Mouse (Mus musculus): Measurements from ENCODE around the gene Cxcr1. TPM values are rescaled to one million over a fixed set of nuclear protein-coding genes. Genes with fewer than 3 reads are reported as not detected.

Gene Cxcr1
- not detected for total RNA-seq (2021)
- long read RNA-seq, experiment 1, result 0 reads
- long read RNA-seq, experiment 2, result 0 reads

DNA sequence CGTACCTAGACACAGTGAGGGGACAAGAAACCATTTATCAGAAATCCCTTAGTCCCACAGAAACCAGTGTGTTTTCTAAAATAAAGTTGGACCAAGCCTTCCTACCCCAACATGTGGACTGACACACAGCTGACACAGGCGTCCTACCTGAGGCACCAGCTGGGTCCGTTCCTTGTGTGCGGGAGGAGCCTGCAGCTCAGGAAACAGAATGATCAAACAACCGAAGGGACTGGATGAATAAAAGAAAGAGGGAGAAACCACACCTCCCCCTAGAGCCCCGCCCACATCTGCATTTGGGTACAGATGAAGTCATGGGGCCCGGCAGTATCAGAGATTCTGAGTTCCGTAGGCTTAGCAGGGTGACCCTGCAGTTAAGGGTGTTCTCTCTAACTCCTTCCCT lies at the start of gene Cxcr1:
Gene Cxcr1, minus strand, starts transcription at position 187 of the 400 bp plus-strand sequence.
- DNase-seq (ENCODE audit: low spot score in 2 of 2), result no peak

GRCm38 (mm10) chr1:74240832-74241231 lies 46.4 kb upstream of the Cxcr1 start:
- no peak for DNase-seq (ENCODE audit: low spot score in 2 of 2)

GRCm38 (mm10) chr1:74240311-74240710 lies 45.9 kb upstream of the Cxcr1 start:
- peak; percentile 22 to 83 for DNase-seq (ENCODE audit: low spot score in 2 of 2)

- peak in 1 of 2 experiments; percentile 17 for DNase-seq (ENCODE audit: low spot score in 2 of 2)
Observed at GRCm38 (mm10) chr1:74239618-74240017, 45.2 kb upstream of the Cxcr1 start.

DNA sequence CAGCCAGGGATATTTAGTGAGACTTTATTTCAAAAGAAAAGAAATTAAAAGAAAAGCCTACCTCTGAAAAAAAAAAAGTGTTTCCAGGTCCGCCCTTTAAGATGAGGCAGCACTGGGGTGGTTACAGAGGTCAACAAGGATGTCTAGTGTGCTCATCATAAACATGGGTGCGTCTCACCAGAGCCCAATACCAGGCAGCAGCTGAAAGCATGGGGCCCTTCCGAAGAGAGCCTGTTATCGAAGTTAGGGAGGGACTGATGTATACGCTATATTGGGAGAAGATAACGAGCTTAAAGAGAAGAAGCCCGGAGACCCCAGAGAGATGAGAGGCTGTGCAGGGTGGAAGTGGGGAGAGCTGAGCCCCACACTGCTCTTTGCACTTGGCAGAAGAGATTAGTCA lies 44.7 kb upstream of the Cxcr1 start:
- no peak for DNase-seq (ENCODE audit: low spot score in 2 of 2)

DNA sequence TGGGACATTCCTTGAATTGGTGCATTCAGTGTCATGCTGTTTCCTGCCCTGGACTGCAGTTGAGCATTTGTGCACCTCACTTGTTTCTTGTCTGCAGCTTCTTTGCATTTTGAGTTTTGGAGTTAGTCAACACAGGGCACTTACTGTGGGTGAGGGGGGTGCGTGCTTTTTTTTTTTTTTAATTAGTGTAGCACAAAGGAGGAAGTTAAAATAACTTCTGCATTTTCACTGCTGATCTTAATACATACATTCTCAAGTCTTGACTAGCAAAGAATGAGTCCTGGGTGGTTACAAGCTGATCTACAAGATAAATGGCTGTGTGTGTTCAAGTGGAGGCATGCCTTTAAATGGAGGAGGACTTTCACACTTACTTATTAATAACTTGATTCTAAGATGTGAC lies 43.7 kb upstream of the Cxcr1 start:
- DNase-seq (ENCODE audit: low spot score in 2 of 2), result no peak

DNA sequence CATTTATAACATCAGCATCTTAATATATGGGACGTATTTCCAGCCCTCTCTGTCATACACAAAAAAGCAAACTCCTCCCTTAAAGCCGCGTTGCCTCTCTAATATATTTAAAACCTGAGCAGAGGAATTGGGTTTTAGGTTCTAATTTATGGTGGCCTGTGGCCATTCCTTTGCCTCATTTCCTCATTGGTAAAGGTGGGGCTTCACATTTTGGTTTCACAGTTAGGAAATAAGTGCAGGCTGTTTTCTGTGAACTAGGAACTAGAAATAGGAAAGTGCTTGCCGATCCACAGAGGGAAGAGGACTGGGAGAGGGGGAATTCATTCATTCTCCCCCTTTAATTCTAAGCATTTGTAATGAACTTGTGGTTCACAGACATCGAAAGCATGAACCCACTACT lies 43.2 kb upstream of the Cxcr1 start:
- no peak for DNase-seq (ENCODE audit: low spot score in 2 of 2)

DNA sequence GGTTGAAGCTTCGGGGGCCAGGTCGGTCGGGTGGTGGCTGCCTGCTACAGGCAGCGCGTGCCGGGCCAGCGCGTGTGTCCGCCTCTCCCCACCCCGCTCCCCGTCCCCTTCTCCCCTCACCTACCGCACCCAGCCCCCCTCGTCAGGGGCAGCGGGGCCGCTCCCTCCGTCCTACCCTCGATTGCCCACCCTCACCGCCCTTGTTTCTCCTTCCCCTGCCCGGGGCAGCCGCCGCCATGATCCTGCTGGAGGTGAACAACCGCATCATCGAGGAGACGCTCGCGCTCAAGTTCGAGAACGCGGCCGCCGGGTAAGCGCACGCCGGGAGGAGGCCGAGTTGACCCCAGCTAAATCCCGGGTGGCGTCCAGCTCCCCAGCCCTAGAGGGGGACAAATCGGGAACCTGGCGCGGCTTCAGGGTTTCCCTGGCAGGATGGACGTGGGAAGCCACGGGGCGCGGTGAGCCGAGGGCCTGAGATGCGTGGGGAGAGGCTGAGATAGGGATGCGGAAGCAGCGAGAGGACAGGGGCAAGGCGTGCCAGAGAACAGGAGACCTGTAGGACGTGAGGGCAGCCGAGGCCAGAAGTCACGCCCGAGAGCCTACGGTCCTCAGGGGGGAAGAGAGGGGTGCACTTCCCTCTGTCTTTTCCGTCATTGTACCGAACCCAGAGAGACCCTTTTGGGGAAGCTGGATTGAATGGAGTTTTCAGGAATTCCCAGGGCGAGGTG lies 42.3 kb upstream of the Cxcr1 start:
- peak in 1 of 2 experiments; percentile 36 for DNase-seq (ENCODE audit: low spot score in 2 of 2)

- DNase-seq (ENCODE audit: low spot score in 2 of 2), result peak; percentile 94 to 97
Observed at GRCm38 (mm10) chr1:74235938-74236589, 41.6 kb upstream of the Cxcr1 start, which contains the start of gene Arpc2. Gene Arpc2 (plus strand): TSS chr1:74236084.

GRCm38 (mm10) chr1:74230992-74231391 lies 36.6 kb upstream of the Cxcr1 start:
- DNase-seq (ENCODE audit: low spot score in 2 of 2), result no peak

DNA sequence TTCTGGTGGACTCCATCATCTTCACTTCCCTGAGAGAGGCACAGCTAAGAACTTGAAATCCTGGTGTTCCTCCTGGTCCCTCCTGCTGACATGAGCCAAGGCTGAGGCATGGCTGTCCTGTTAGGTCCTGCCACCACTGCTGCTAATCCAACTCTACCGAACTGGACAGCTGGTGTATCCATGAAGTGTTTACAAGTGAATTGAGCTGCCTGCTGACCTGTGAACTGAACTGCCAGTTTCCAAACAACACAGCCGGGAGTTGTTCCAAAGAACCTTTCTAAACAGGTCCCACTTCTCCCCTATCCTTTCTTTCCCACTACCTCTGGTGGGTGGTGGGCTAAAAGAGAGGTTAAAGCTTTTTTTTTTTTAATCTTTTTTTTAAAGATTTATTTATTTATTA lies 35.5 kb upstream of the Cxcr1 start:
- no peak for DNase-seq (ENCODE audit: low spot score in 2 of 2)

- peak in 1 of 2 experiments; percentile 47 for DNase-seq (ENCODE audit: low spot score in 2 of 2)
Observed at GRCm38 (mm10) chr1:74227317-74227716, 32.9 kb upstream of the Cxcr1 start.

- no peak for DNase-seq (ENCODE audit: low spot score in 2 of 2)
Observed at GRCm38 (mm10) chr1:74219922-74220321, 25.5 kb upstream of the Cxcr1 start.

DNA sequence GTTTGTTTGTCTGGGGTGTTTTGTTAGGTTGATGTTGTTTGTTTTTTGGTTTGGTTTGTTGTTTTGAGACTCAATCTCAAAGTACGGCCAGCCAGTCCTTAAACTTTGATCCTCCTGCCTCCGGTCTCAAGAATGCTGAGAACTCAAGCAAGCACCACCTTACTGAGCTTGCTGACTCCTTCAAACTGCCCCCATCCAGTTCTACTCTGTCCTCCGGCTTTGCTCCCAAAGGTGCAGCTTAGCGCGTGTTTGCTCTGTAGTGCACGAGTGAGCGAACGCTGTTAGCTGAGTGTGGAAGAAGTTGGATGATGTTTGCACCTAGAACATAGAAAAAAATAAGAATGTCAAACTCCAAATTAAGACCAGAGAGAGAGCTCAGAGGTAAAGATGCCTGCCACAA lies 14.5 kb upstream of the Cxcr1 start:
- no peak for DNase-seq (ENCODE audit: low spot score in 2 of 2)

DNA sequence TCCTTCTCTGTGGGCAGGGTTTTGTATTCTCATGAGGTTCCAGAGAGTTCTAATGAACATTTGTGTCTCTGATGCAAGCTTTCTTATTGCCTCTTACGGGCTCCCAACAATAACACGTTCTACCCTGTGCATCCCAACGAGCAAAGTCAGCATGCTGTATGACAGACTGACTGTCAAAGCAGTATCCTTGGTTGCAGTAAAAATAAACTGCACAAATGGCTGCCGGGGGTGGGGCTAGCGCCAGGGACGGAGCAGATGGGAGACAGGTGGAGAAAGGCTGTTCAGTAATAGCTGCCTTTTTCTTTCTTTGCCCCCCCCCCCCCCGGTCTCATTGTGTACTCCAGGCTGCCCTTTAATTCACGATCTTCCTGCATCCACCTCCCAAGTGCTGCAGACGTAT lies 13.5 kb upstream of the Cxcr1 start:
- DNase-seq (ENCODE audit: low spot score in 2 of 2), result peak; percentile 65 to 87

DNA sequence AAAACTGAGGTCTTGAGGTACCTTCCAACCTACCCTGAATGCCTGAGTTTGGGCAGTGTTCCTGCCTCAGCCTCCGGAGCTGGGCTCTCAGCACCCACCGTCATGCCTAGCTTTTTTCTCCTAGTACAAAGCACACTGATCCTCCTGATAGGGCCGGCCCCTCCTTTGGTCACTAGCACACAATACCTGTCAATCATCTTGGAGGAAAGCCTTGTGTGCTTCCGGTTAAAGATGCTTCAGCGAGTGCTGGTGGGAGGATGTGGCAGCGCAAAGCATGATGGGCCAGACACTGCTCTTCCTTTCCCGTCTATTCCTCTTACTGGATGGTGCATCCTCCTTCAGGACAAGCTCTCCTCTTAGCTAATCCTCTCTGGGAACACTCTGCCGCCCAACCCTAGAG lies 12.2 kb upstream of the Cxcr1 start:
- DNase-seq (ENCODE audit: low spot score in 2 of 2), result no peak

DNA sequence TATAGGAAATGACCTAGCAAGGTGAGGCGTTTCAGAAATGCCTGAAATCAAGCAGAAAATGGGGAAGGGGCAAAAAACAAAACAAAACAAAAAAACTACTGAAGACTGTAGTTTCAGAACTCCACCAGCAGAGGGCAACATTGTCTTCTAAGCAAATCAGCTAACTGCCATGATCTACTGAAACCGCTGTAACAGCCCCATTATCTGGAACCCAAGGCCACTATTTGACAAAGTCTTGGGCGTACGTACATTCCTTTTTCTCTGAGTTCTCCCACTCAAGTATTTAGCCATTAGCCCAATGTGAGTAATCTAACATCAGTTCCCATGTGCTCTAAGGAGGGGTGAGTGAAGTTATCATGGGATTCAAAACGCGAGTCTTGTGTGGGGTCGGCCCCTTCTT lies 11.4 kb upstream of the Cxcr1 start:
- no peak for DNase-seq (ENCODE audit: low spot score in 2 of 2)

DNA sequence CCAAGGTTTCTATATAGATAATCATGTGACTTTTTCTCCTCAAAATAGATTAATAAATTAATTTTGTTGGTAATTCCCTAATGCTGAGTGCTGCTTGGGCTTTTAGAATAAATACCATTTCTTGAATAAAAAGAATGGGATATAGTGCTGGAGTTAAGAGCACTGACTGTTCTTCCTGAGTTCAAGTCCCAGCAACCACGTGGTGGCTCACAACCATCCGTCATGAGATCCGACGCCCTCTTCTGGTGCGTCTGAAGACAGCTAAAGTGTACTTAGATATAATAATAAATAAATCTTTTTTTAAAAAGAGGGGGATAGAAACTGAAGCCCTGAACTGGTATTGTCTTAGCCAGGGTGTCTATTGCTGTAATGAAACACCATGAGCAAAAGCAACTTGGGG lies 9.0 kb upstream of the Cxcr1 start:
- no peak for DNase-seq (ENCODE audit: low spot score in 2 of 2)

- no peak for DNase-seq (ENCODE audit: low spot score in 2 of 2)
Observed at GRCm38 (mm10) chr1:74201048-74201844, 6.8 kb upstream of the Cxcr1 start.

DNA sequence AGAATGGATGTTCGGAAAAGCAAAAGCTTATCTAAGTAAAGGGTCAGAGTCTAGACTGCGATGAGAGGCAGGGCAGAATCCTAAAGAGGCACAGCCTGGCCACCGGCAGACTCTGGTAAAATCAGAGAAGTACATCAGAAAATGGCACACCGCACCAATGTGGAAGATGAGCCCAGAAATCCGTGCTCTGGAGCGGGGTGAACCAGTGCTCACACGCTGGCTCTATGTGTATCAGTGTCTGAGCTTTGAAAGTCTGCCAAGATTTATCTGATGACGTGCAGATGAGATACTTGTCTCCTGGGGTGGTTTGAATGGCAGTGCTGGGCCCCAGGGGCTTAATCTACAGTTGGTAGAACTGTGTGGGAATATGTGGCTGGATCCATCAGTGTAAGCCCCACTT lies 4.6 kb upstream of the Cxcr1 start:
- DNase-seq (ENCODE audit: low spot score in 2 of 2), result no peak

GRCm38 (mm10) chr1:74197726-74198470 lies 3.5 kb upstream of the Cxcr1 start:
- peak; percentile 55 to 79 for DNase-seq (ENCODE audit: low spot score in 2 of 2)
